Mouse (Mus musculus): ENCODE results near the gene Podxl2. TPM values are rescaled to one million over a fixed set of nuclear protein-coding genes. Genes with fewer than 3 reads are reported as not detected.

The Podxl2 gene
- polyA plus RNA-seq, 1 experiment from 2014 or later = 36.3 TPM

- Histone ChIP-seq H3K27ac (ENCODE audit: low read depth, low read length) (no peak overlapping the region), H3K4me2 (replicated peaks; ENCODE audit: low read depth) (0 out of 2 replicates have a peak overlapping the region, but pooled peaks have one; percentile 3), H3K9me3 (ENCODE audit: control insufficient read depth) (no peaks in the 10 kb centered on the region), H3K4me1 (replicated peaks; ENCODE audit: control insufficient read depth, insufficient read depth, low read length) (no peaks in the 10 kb centered on the region; the same call in none of the 2 replicates), H3K36me3 (ENCODE audit: control insufficient read depth, insufficient read depth) (no peaks in the 10 kb centered on the region), H3K27me3 (replicated peaks; ENCODE audit: control insufficient read depth, insufficient read depth, low read length) (peaks cover 13% of the 10 kb centered on the region), H3K4me3 (ENCODE audit: low read depth, low read length) (no peak overlapping the region), H3K9ac (ENCODE audit: low read depth, low read length) (no peak overlapping the region)
- no peak for TF ChIP-seq CTCF (IDR thresholded peaks at IDR 0.05; ENCODE audit: low read depth)
- no peak for ATAC-seq
- WGBS = 37% methylated on average over 8 of the region's 8 CpGs
Measured at GRCm38 (mm10) chr6:88871546-88871945, 3.3 kb downstream of the Podxl2 start.

- Histone ChIP-seq H3K4me3 (ENCODE audit: low read depth, low read length) (no peak overlapping the region), H3K27me3 (replicated peaks; ENCODE audit: control insufficient read depth, insufficient read depth, low read length) (peaks cover 13% of the 10 kb centered on the region), H3K27ac (ENCODE audit: low read depth, low read length) (no peak overlapping the region), H3K36me3 (ENCODE audit: control insufficient read depth, insufficient read depth) (no peaks in the 10 kb centered on the region), H3K9ac (ENCODE audit: low read depth, low read length) (no peak overlapping the region), H3K9me3 (ENCODE audit: control insufficient read depth) (no peaks in the 10 kb centered on the region), H3K4me1 (replicated peaks; ENCODE audit: control insufficient read depth, insufficient read depth, low read length) (no peaks in the 10 kb centered on the region; the same call in none of the 2 replicates), H3K4me2 (replicated peaks; ENCODE audit: low read depth) (no peak overlapping the region)
- no peak for ATAC-seq
- 64% methylated on average over 4 of the region's 4 CpGs for WGBS
- no peak for TF ChIP-seq CTCF (IDR thresholded peaks at IDR 0.05; ENCODE audit: low read depth)
Measured at GRCm38 (mm10) chr6:88870594-88870993, 4.2 kb downstream of the Podxl2 start.

- Histone ChIP-seq H3K4me2 (replicated peaks; ENCODE audit: low read depth) (no peak overlapping the region), H3K9me3 (ENCODE audit: control insufficient read depth) (no peaks in the 10 kb centered on the region), H3K36me3 (ENCODE audit: control insufficient read depth, insufficient read depth) (no peaks in the 10 kb centered on the region; the same call in 1 of the 2 replicates), H3K4me3 (ENCODE audit: low read depth, low read length) (no peak overlapping the region), H3K4me1 (replicated peaks; ENCODE audit: control insufficient read depth, insufficient read depth, low read length) (no peaks in the 10 kb centered on the region; the same call in none of the 2 replicates), H3K9ac (ENCODE audit: low read depth, low read length) (no peak overlapping the region), H3K27me3 (replicated peaks; ENCODE audit: control insufficient read depth, insufficient read depth, low read length) (peaks cover 10% of the 10 kb centered on the region), H3K27ac (ENCODE audit: low read depth, low read length) (no peak overlapping the region)
- WGBS = 82% methylated on average over 7 of the region's 7 CpGs
- TF ChIP-seq CTCF (IDR thresholded peaks at IDR 0.05; ENCODE audit: low read depth) = no peak
- ATAC-seq = no peak
Measured at GRCm38 (mm10) chr6:88869459-88869858, 5.4 kb downstream of the Podxl2 start.

- WGBS = 78% methylated on average over 7 of the region's 7 CpGs
- Histone ChIP-seq H3K9ac (ENCODE audit: low read depth, low read length) (no peak overlapping the region), H3K27me3 (replicated peaks; ENCODE audit: control insufficient read depth, insufficient read depth, low read length) (no peaks in the 10 kb centered on the region), H3K36me3 (ENCODE audit: control insufficient read depth, insufficient read depth) (no peaks in the 10 kb centered on the region; the same call in 1 of the 2 replicates), H3K4me2 (replicated peaks; ENCODE audit: low read depth) (no peak overlapping the region), H3K4me3 (ENCODE audit: low read depth, low read length) (no peak overlapping the region), H3K27ac (ENCODE audit: low read depth, low read length) (no peak overlapping the region), H3K9me3 (ENCODE audit: control insufficient read depth) (no peaks in the 10 kb centered on the region), H3K4me1 (replicated peaks; ENCODE audit: control insufficient read depth, insufficient read depth, low read length) (no peaks in the 10 kb centered on the region)
- ATAC-seq = no peak
- no peak for TF ChIP-seq CTCF (IDR thresholded peaks at IDR 0.05; ENCODE audit: low read depth)
Measured at GRCm38 (mm10) chr6:88865704-88866103, 9.1 kb downstream of the Podxl2 start.

GRCm38 (mm10) chr6:88860914-88861313 is 13.9 kb downstream of the Podxl2 start:
- Histone ChIP-seq H3K27ac (ENCODE audit: low read depth, low read length) (no peak overlapping the region), H3K4me1 (replicated peaks; ENCODE audit: control insufficient read depth, insufficient read depth, low read length) (no peaks in the 10 kb centered on the region), H3K9me3 (ENCODE audit: control insufficient read depth) (no peaks in the 10 kb centered on the region), H3K27me3 (replicated peaks; ENCODE audit: control insufficient read depth, insufficient read depth, low read length) (no peaks in the 10 kb centered on the region), H3K36me3 (ENCODE audit: control insufficient read depth, insufficient read depth) (no peaks in the 10 kb centered on the region; the same call in 1 of the 2 replicates), H3K4me2 (replicated peaks; ENCODE audit: low read depth) (no peak overlapping the region), H3K9ac (ENCODE audit: low read depth, low read length) (no peak overlapping the region), H3K4me3 (ENCODE audit: low read depth, low read length) (no peak overlapping the region)
- TF ChIP-seq CTCF (IDR thresholded peaks at IDR 0.05; ENCODE audit: low read depth) = peak; percentile 88
- 18% methylated on average over 2 of the region's 2 CpGs for WGBS
- peak; percentile 62 for ATAC-seq

GRCm38 (mm10) chr6:88858341-88858740 is 16.5 kb downstream of the Podxl2 start:
- 72% methylated on average over 7 of the region's 7 CpGs for WGBS
- H3K9me3 ChIP-seq (ENCODE audit: control insufficient read depth) = no peaks in the 10 kb centered on the region
- H3K4me2 ChIP-seq (replicated peaks; ENCODE audit: low read depth) = no peak overlapping the region
- ATAC-seq = no peak
- no peaks in the 10 kb centered on the region for H3K27me3 ChIP-seq (replicated peaks; ENCODE audit: control insufficient read depth, insufficient read depth, low read length)
- H3K4me3 ChIP-seq (ENCODE audit: low read depth, low read length) = no peak overlapping the region
- no peak overlapping the region for H3K9ac ChIP-seq (ENCODE audit: low read depth, low read length)
- TF ChIP-seq CTCF (IDR thresholded peaks at IDR 0.05; ENCODE audit: low read depth) = no peak
- no peaks in the 10 kb centered on the region for H3K4me1 ChIP-seq (replicated peaks; ENCODE audit: control insufficient read depth, insufficient read depth, low read length)
- no peaks in the 10 kb centered on the region; the same call in 1 of the 2 replicates for H3K36me3 ChIP-seq (ENCODE audit: control insufficient read depth, insufficient read depth)
- H3K27ac ChIP-seq (ENCODE audit: low read depth, low read length) = no peak overlapping the region

- WGBS = 86% methylated on average over 6 of the region's 6 CpGs
- no peak for ATAC-seq
- TF ChIP-seq CTCF (IDR thresholded peaks at IDR 0.05; ENCODE audit: low read depth) = no peak
Measured at GRCm38 (mm10) chr6:88857830-88858229, 17.0 kb downstream of the Podxl2 start.

More at GRCm38 (mm10) chr6:88857830-88858229, 17.0 kb downstream of the Podxl2 start:
- Histone ChIP-seq H3K9me3 (ENCODE audit: control insufficient read depth) (no peaks in the 10 kb centered on the region), H3K36me3 (ENCODE audit: control insufficient read depth, insufficient read depth) (no peaks in the 10 kb centered on the region; the same call in 1 of the 2 replicates), H3K4me3 (ENCODE audit: low read depth, low read length) (no peak overlapping the region), H3K9ac (ENCODE audit: low read depth, low read length) (no peak overlapping the region), H3K27me3 (replicated peaks; ENCODE audit: control insufficient read depth, insufficient read depth, low read length) (no peaks in the 10 kb centered on the region), H3K27ac (ENCODE audit: low read depth, low read length) (no peak overlapping the region), H3K4me2 (replicated peaks; ENCODE audit: low read depth) (no peak overlapping the region), H3K4me1 (replicated peaks; ENCODE audit: control insufficient read depth, insufficient read depth, low read length) (no peaks in the 10 kb centered on the region)
